Mouse (Mus musculus): ENCODE measurements around the gene Gpc3. TPM values are rescaled to one million over a fixed set of nuclear protein-coding genes. Genes with fewer than 3 reads are reported as not detected.
"Not testable (repeated sequence)": the region's sequence is repeated elsewhere in the genome, so short reads cannot be mapped to it uniquely, and the experiment has no call there.

The Gpc3 gene
- total and polyA plus RNA-seq, 3 experiments = not detected

- Histone ChIP-seq H3K9ac (ENCODE audit: insufficient read depth, low read depth) (no peak overlapping the region), H3K4me1 (ENCODE audit: control insufficient read depth in 1 of 2, insufficient read depth in 2 of 2) (no peaks in the 10 kb centered on the region), H3K4me3 (replicated peaks in 1 of 3; ENCODE audit: low read depth in 2 of 3, low read length in 2 of 3, poor library complexity in 1 of 3) (no peak overlapping the region), H3K36me3 (replicated peaks in 1 of 2; ENCODE audit: control insufficient read depth in 1 of 2, insufficient read depth in 1 of 2, low read length in 1 of 2) (no peaks in the 10 kb centered on the region), H3K4me2 (ENCODE audit: insufficient read depth, low read depth, poor library complexity, severe bottlenecking) (no peak overlapping the region), H3K9me3 (replicated peaks; ENCODE audit: low read length) (no peaks in the 10 kb centered on the region), H3K79me2 (replicated peaks; ENCODE audit: control insufficient read depth, extremely low read depth, insufficient read depth, poor library complexity, severe bottlenecking) (no peaks in the 10 kb centered on the region), H3K27me3 (replicated peaks) (no peaks in the 10 kb centered on the region), H3K27ac (ENCODE audit: insufficient read depth, low read depth) (no peak overlapping the region)
- dilution Hi-C loops (cut with MboI; ENCODE audit: extremely low pct_ligation_motif_present, extremely low pct_unique_long_range_greater_than_20kb, low sequenced_read_pairs) (no loop called here), in situ Hi-C loops (cut with MboI; ENCODE audit: low pct_ligation_motif_present, low pct_unique_long_range_greater_than_20kb, low sequenced_read_pairs) (no loop called here)
- DNase-seq (ENCODE audit: extremely low read depth) = no peak
- TF ChIP-seq MXI1 (IDR thresholded peaks at IDR 0.05; ENCODE audit: low read depth, low read length) (no peak), SMC3 (IDR thresholded peaks at IDR 0.05; ENCODE audit: low read depth, low read length) (no peak), NELFE (IDR thresholded peaks at IDR 0.05; ENCODE audit: low read depth, low read length) (no peak), ZC3H11A (IDR thresholded peaks at IDR 0.05; ENCODE audit: low read depth, low read length) (no peak), ETS1 (conservative IDR thresholded peaks at IDR 0.05; ENCODE audit: low read depth, low read length) (no peak)
These were observed 352.2 kb downstream of the Gpc3 start for GRCm38 (mm10) chrX:52261546-52261945.

GRCm38 (mm10) chrX:52259771-52260170 is 354.0 kb downstream of the Gpc3 start:
- H3K36me3 ChIP-seq (replicated peaks in 1 of 2; ENCODE audit: control insufficient read depth in 1 of 2, insufficient read depth in 1 of 2, low read length in 1 of 2); H3K79me2 ChIP-seq (replicated peaks; ENCODE audit: control insufficient read depth, extremely low read depth, insufficient read depth, poor library complexity, severe bottlenecking); H3K4me3 ChIP-seq (replicated peaks in 1 of 3; ENCODE audit: low read depth in 2 of 3, low read length in 2 of 3, poor library complexity in 1 of 3); H3K27me3 ChIP-seq (replicated peaks); dilution Hi-C loops (cut with MboI; ENCODE audit: extremely low pct_ligation_motif_present, extremely low pct_unique_long_range_greater_than_20kb, low sequenced_read_pairs); H3K27ac ChIP-seq (ENCODE audit: insufficient read depth, low read depth); H3K4me1 ChIP-seq (ENCODE audit: control insufficient read depth in 1 of 2, insufficient read depth in 2 of 2); DNase-seq (ENCODE audit: extremely low read depth); H3K4me2 ChIP-seq (ENCODE audit: insufficient read depth, low read depth, poor library complexity, severe bottlenecking); H3K9me3 ChIP-seq (replicated peaks; ENCODE audit: low read length); H3K9ac ChIP-seq (ENCODE audit: insufficient read depth, low read depth); in situ Hi-C loops (cut with MboI; ENCODE audit: low pct_ligation_motif_present, low pct_unique_long_range_greater_than_20kb, low sequenced_read_pairs): not testable (repeated sequence)

- no peak overlapping the region for H3K4me3 ChIP-seq (replicated peaks in 1 of 3; ENCODE audit: low read depth in 2 of 3, low read length in 2 of 3, poor library complexity in 1 of 3)
- H3K9ac ChIP-seq (ENCODE audit: insufficient read depth, low read depth) = no peak overlapping the region
- H3K36me3 ChIP-seq (replicated peaks in 1 of 2; ENCODE audit: control insufficient read depth in 1 of 2, insufficient read depth in 1 of 2, low read length in 1 of 2) = no peaks in the 10 kb centered on the region
- TF ChIP-seq PAX5 (IDR thresholded peaks at IDR 0.05; ENCODE audit: low read length) = no peak
- no peak for TF ChIP-seq RAD21 (IDR thresholded peaks at IDR 0.05; ENCODE audit: low read depth, low read length)
- TF ChIP-seq POLR2AphosphoS2 (IDR thresholded peaks at IDR 0.05; ENCODE audit: low read depth, low read length) = no peak
- no peak for TF ChIP-seq HCFC1 (IDR thresholded peaks at IDR 0.05; ENCODE audit: low read depth, low read length)
- no peak for TF ChIP-seq MEF2A (IDR thresholded peaks at IDR 0.05; ENCODE audit: borderline replicate concordance, low read depth, low read length)
- TF ChIP-seq MYC (IDR thresholded peaks at IDR 0.05; ENCODE audit: low read depth, low read length) = no peak
- no peak for TF ChIP-seq ZMIZ1 (IDR thresholded peaks at IDR 0.05; ENCODE audit: low read depth, low read length)
- TF ChIP-seq NRF1 (IDR thresholded peaks at IDR 0.05; ENCODE audit: low read depth, low read length) = no peak
- no peak for TF ChIP-seq POLR2A (IDR thresholded peaks at IDR 0.05; ENCODE audit: low read depth, low read length)
- no peak for TF ChIP-seq MAFK (IDR thresholded peaks at IDR 0.05; ENCODE audit: insufficient replicate concordance, low read length)
- TF ChIP-seq CTCF (conservative IDR thresholded peaks at IDR 0.05 in 1 of 2, IDR thresholded peaks at IDR 0.05 in 1 of 2; ENCODE audit: low read depth in 2 of 2, low read length in 2 of 2) = no peak
- TF ChIP-seq JUN (IDR thresholded peaks at IDR 0.05; ENCODE audit: insufficient read depth, low read depth, low read length) = no peak
- dilution Hi-C loops (cut with MboI; ENCODE audit: extremely low pct_ligation_motif_present, extremely low pct_unique_long_range_greater_than_20kb, low sequenced_read_pairs) (no loop called here), in situ Hi-C loops (cut with MboI; ENCODE audit: low pct_ligation_motif_present, low pct_unique_long_range_greater_than_20kb, low sequenced_read_pairs) (no loop called here)
- H3K9me3 ChIP-seq (replicated peaks; ENCODE audit: low read length) = no peaks in the 10 kb centered on the region
- no peaks in the 10 kb centered on the region for H3K79me2 ChIP-seq (replicated peaks; ENCODE audit: control insufficient read depth, extremely low read depth, insufficient read depth, poor library complexity, severe bottlenecking)
- H3K27me3 ChIP-seq (replicated peaks) = no peaks in the 10 kb centered on the region
- H3K4me1 ChIP-seq (ENCODE audit: control insufficient read depth in 1 of 2, insufficient read depth in 2 of 2) = no peaks in the 10 kb centered on the region
- H3K4me2 ChIP-seq (ENCODE audit: insufficient read depth, low read depth, poor library complexity, severe bottlenecking) = no peak overlapping the region
- no peak for DNase-seq (ENCODE audit: extremely low read depth)
- H3K27ac ChIP-seq (ENCODE audit: insufficient read depth, low read depth) = no peak overlapping the region
These were observed 359.2 kb downstream of the Gpc3 start for GRCm38 (mm10) chrX:52254526-52254925.

Data from CH12.LX (cell line).